8 mouse cellular contexts compared by ENCODE assay signal in genomic region chr8:122194396-122194795, GRCm38 (mm10).
A peak's percentile ranks its signal among the peaks of the same experiment; 100 is the strongest.
DNase-seq lines count a peak whose midpoint lies in the region; ATAC-seq lines count a peak whose summit lies in the region.

No protein-coding gene starts in this region.

- 69% methylated on average over 8 of the region's 8 CpGs for WGBS in heart, embryonic 12.5 days
- WGBS in intestine, embryonic 16.5 days: 42% methylated on average over 8 of the region's 8 CpGs

- H3K4me1 ChIP-seq in heart, embryonic 12.5 days (replicated peaks): peaks cover 29% of the 10 kb centered on the region
- H3K4me1 ChIP-seq in intestine, embryonic 16.5 days (ENCODE audit: control insufficient read depth, insufficient read depth, low read length): peaks cover 13% of the 10 kb centered on the region

- no peaks in the 10 kb centered on the region for H3K9me3 ChIP-seq in heart, embryonic 12.5 days (replicated peaks)
- no peaks in the 10 kb centered on the region for H3K9me3 ChIP-seq in intestine, embryonic 16.5 days (ENCODE audit: control insufficient read depth, low read length)

- DNase-seq in heart, adult 11 months: peak; percentile 98
- peak; percentile 47 for DNase-seq in right cerebral cortex, postnatal 4 days
- no peak for DNase-seq in right cerebral cortex, postnatal 14 days
- peak; percentile 45 for DNase-seq in ovary, postnatal 36 days (ENCODE audit: low spot score)
- no peak for DNase-seq in retina, postnatal 1 day

- no peak for ATAC-seq in heart, embryonic 12.5 days (ENCODE audit: insufficient number of reproducible peaks, low FRiP score)
- ATAC-seq in intestine, embryonic 16.5 days: 0 out of 2 replicates have a peak, but pooled peaks have one; percentile 49
- ATAC-seq in CD4-positive, CD25-positive, alpha-beta regulatory T cell, adult 4 months: no peak

- no peak overlapping the region for H3K4me3 ChIP-seq in heart, embryonic 12.5 days
- H3K4me3 ChIP-seq in intestine, embryonic 16.5 days (ENCODE audit: low read length): no peak overlapping the region

- no peak overlapping the region for H3K27ac ChIP-seq in heart, embryonic 12.5 days (ENCODE audit: poor library complexity, severe bottlenecking)
- H3K27ac ChIP-seq in intestine, embryonic 16.5 days (ENCODE audit: low read length): peak overlapping the region; percentile 53; the same call in 1 of the 2 replicates

- no peaks in the 10 kb centered on the region for H3K36me3 ChIP-seq in heart, embryonic 12.5 days
- H3K36me3 ChIP-seq in intestine, embryonic 16.5 days (ENCODE audit: control insufficient read depth, insufficient read depth, low read length): no peaks in the 10 kb centered on the region

- no peak overlapping the region for H3K4me2 ChIP-seq in heart, embryonic 12.5 days
- no peak overlapping the region for H3K4me2 ChIP-seq in intestine, embryonic 16.5 days (ENCODE audit: low read depth, low read length)

- H3K9ac ChIP-seq in heart, embryonic 12.5 days: no peak overlapping the region
- no peak overlapping the region for H3K9ac ChIP-seq in intestine, embryonic 16.5 days (ENCODE audit: low read depth, low read length)

- 0 out of 2 replicates have a peak, but pooled peaks cover 4% of the 10 kb centered on the region for H3K27me3 ChIP-seq in heart, embryonic 12.5 days (replicated peaks)
- no peaks in the 10 kb centered on the region for H3K27me3 ChIP-seq in intestine, embryonic 16.5 days (replicated peaks; ENCODE audit: control insufficient read depth, insufficient read depth, low read length)

Comparison
In these comparisons a context has a peak if more than half of its experiments do, and no peak if none do; other contexts are left out.
1. DNase-seq: peak in heart, adult 11 months (single experiment), right cerebral cortex, postnatal 4 days (single experiment) and ovary, postnatal 36 days (single experiment); none in right cerebral cortex, postnatal 14 days (single experiment) and retina, postnatal 1 day (single experiment).